Mouse (Mus musculus): ENCODE measurements at regions not wholly inside any gene's neighbourhood (a gene's known extent, or its start where the extent isn't known, plus 50 kb on each side); places are given as distances from the start of the nearest gene placed in this dataset.

- DNase-seq (ENCODE audit: low spot score in 2 of 2): no peak
Measured at GRCm38 (mm10) chr13:28898900-28899299, 54.6 kb downstream of the Sox4 start.

- no peak for DNase-seq (ENCODE audit: low spot score in 2 of 2)
Measured at GRCm38 (mm10) chr13:28892896-28893295, 60.6 kb downstream of the Sox4 start.

GRCm38 (mm10) chr13:28887098-28887497 is 66.4 kb downstream of the Sox4 start:
- DNase-seq (ENCODE audit: low spot score in 2 of 2): no peak

GRCm38 (mm10) chr13:28886691-28887090 is 66.8 kb downstream of the Sox4 start:
- DNase-seq (ENCODE audit: low spot score in 2 of 2): no peak

- no peak for DNase-seq (ENCODE audit: low spot score in 2 of 2)
Measured at GRCm38 (mm10) chr13:28885083-28886037, 68.2 kb downstream of the Sox4 start.

GRCm38 (mm10) chr13:28884191-28884820 is 69.2 kb downstream of the Sox4 start:
- DNase-seq (ENCODE audit: low spot score in 2 of 2): no peak

GRCm38 (mm10) chr13:28883398-28883797 is 70.1 kb downstream of the Sox4 start:
- no peak for DNase-seq (ENCODE audit: low spot score in 2 of 2)

GRCm38 (mm10) chr13:28880888-28881287 is 72.6 kb downstream of the Sox4 start:
- no peak for DNase-seq (ENCODE audit: low spot score in 2 of 2)

GRCm38 (mm10) chr13:28878692-28879091 is 74.8 kb downstream of the Sox4 start:
- no peak for DNase-seq (ENCODE audit: low spot score in 2 of 2)

GRCm38 (mm10) chr13:28876771-28877170 is 76.7 kb downstream of the Sox4 start:
- DNase-seq (ENCODE audit: low spot score in 2 of 2): no peak

- no peak for DNase-seq (ENCODE audit: low spot score in 2 of 2)
Measured at GRCm38 (mm10) chr13:28870681-28871080, 82.8 kb downstream of the Sox4 start.

GRCm38 (mm10) chr13:28867210-28867609 is 86.3 kb downstream of the Sox4 start:
- DNase-seq (ENCODE audit: low spot score in 2 of 2): no peak

- no peak for DNase-seq (ENCODE audit: low spot score in 2 of 2)
Measured at GRCm38 (mm10) chr13:28866686-28867085, 86.8 kb downstream of the Sox4 start.

GRCm38 (mm10) chr13:28860601-28861000 is 92.9 kb downstream of the Sox4 start:
- DNase-seq (ENCODE audit: low spot score in 2 of 2): no peak

GRCm38 (mm10) chr13:28859829-28860427 is 93.6 kb downstream of the Sox4 start:
- DNase-seq (ENCODE audit: low spot score in 2 of 2): no peak

GRCm38 (mm10) chr13:28858001-28858400 is 95.5 kb downstream of the Sox4 start:
- DNase-seq (ENCODE audit: low spot score in 2 of 2): no peak

GRCm38 (mm10) chr13:28857201-28857600 is 96.3 kb downstream of the Sox4 start:
- no peak for DNase-seq (ENCODE audit: low spot score in 2 of 2)

- DNase-seq (ENCODE audit: low spot score in 2 of 2): no peak
Measured at GRCm38 (mm10) chr13:28856472-28856871, 97.0 kb downstream of the Sox4 start.

- DNase-seq (ENCODE audit: low spot score in 2 of 2): no peak
Measured at GRCm38 (mm10) chr13:28854247-28854646, 99.3 kb downstream of the Sox4 start.

- DNase-seq (ENCODE audit: low spot score in 2 of 2): no peak
Measured at GRCm38 (mm10) chr13:28848305-28848704, 105.2 kb downstream of the Sox4 start.

GRCm38 (mm10) chr13:28847478-28847877 is 106.0 kb downstream of the Sox4 start:
- DNase-seq (ENCODE audit: low spot score in 2 of 2): no peak

- DNase-seq (ENCODE audit: low spot score in 2 of 2): no peak
Measured at GRCm38 (mm10) chr13:28844495-28844894, 109.0 kb downstream of the Sox4 start.

- no peak for DNase-seq (ENCODE audit: low spot score in 2 of 2)
Measured at GRCm38 (mm10) chr13:28842811-28843210, 110.7 kb downstream of the Sox4 start.
